Mouse (Mus musculus) stomach, postnatal 0 days (tissue): Measurements from ENCODE around the gene Fgfr2.

Experiments used
- CTCF ChIP-seq: IDR thresholded peaks from 2 replicates; pipeline ENCODE4 v1.5.1; 2016; ENCODE audit warnings: antibody characterized with exemption, low read depth, mild to moderate bottlenecking, moderate library complexity
- EP300 ChIP-seq: optimal IDR thresholded peaks from 2 replicates; pipeline ENCODE3; 2016; ENCODE audit warnings: antibody characterized with exemption

- no peak for TF ChIP-seq CTCF
- no peak for TF ChIP-seq EP300
Observed at GRCm38 (mm10) chr7:132423570-132423969, 699.6 kb downstream of the Fgfr2 start.
